Mouse (Mus musculus) stomach, embryonic 16.5 days (tissue): ENCODE data around the gene Nebl. TPM values are rescaled to one million over a fixed set of nuclear protein-coding genes. Genes with fewer than 3 reads are reported as not detected.

Experiments used
- ATAC-seq: fragments of 200-750 bp; cut with Nextera tagmentation; 2 replicates; pipeline ENCODE4 v1.8.0; 2017; ENCODE audit warnings: moderate number of reproducible peaks, moderate TSS enrichment; ENCODE audit not compliant: insufficient read depth, low FRiP score
- H3K27ac ChIP-seq: fragments of 300-500 bp; sonication (generic); 2 replicates; pipeline ENCODE4 v1.5.1; 2014; ENCODE audit warnings: low read length
- H3K27me3 ChIP-seq: fragments of 300-500 bp; sonication (generic); 2 replicates; pipeline ENCODE4 v1.6.1; 2014; ENCODE audit warnings: low read length, control low read depth, mixed read lengths; ENCODE audit not compliant: control insufficient read depth, insufficient read depth
- H3K36me3 ChIP-seq: fragments of 300-500 bp; sonication (generic); 2 replicates; pipeline ENCODE4 v1.6.1; 2014; ENCODE audit warnings: low read length; ENCODE audit not compliant: control insufficient read depth, insufficient read depth
- H3K4me1 ChIP-seq: fragments of 300-500 bp; sonication (generic); 2 replicates; pipeline ENCODE4 v1.6.1; 2014; ENCODE audit warnings: low read length, control low read depth, mixed read lengths; ENCODE audit not compliant: control insufficient read depth, insufficient read depth
- H3K4me2 ChIP-seq: fragments of 300-500 bp; sonication (generic); 2 replicates; pipeline ENCODE4 v1.6.1; 2014; ENCODE audit warnings: low read depth, low read length, mixed read lengths
- H3K4me3 ChIP-seq: fragments of 300-500 bp; sonication (generic); replicated peaks from 2 replicates; pipeline ENCODE4 v1.5.1; 2014; ENCODE audit warnings: mild to moderate bottlenecking, low read length
- H3K9ac ChIP-seq: fragments of 300-500 bp; sonication (generic); 2 replicates; pipeline ENCODE4 v1.6.1; 2014; ENCODE audit warnings: low read length
- H3K9me3 ChIP-seq: fragments of 300-500 bp; sonication (generic); replicated peaks from 2 replicates; pipeline ENCODE4 v1.6.1; 2016; ENCODE audit warnings: low read length, control low read depth; ENCODE audit not compliant: control insufficient read depth
- WGBS: fragments of 180-500 bp; shearing (Covaris S2); extraction: QIAGEN DNeasy Blood & Tissue Kit; methylation state at CpG from one replicate; pipeline ENCODE4 v1.1.7; 2014; 5-methylcytosine and 5-hydroxymethylcytosine counted together
- polyA plus RNA-seq: library from polyadenylated mRNA; unstranded; fragments of >200 nt; fragmentation: Nextera tagmentation; extraction: Ambion mirVana; gene quantifications from 2 replicates; pipeline ENCODE4 v1.2.1, GENCODE M21; 2015

Nebl gene
- polyA plus RNA-seq, 1 experiment from 2014 or later = 9.1 TPM

DNA sequence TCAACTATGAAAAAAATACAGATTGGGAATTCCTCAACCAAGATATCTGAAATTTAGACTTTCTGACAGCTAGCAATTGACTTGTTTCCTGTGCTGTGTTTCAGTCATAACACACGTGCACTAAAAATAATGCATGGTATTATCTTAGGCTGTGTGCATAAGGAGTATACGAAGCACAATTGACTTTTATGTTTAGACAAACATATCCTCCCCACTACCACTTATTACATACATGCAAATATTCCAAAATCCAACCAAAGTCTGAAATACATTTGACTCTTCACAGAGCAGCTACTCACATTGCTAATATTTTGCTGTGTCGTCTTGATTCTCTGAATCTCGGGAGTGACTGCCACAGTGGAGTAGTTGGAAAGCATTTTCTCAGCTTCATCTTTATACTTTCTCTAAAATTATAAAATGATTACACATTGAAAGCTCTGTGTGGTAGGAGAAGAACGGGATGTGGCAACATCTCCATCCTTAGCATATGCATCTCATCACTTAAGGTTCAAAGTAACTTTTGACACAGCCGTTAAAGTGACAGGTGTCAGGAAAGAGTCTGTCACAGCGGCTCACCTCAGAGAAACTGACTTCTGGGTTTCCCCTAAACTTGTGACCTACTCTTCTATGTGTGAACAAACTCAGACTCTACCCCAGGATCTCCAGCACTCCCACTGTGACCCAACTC is 340.6 kb downstream of the Nebl start:
- H3K9ac ChIP-seq = no peak overlapping the region
- H3K4me1 ChIP-seq = no peaks in the 10 kb centered on the region
- ATAC-seq = no peak
- WGBS = 80% methylated on average over 7 of the region's 7 CpGs
- H3K27me3 ChIP-seq = no peaks in the 10 kb centered on the region
- H3K4me3 ChIP-seq = no peak overlapping the region
- H3K27ac ChIP-seq = no peak overlapping the region
- no peaks in the 10 kb centered on the region for H3K9me3 ChIP-seq
- H3K4me2 ChIP-seq = no peak overlapping the region
- no peaks in the 10 kb centered on the region for H3K36me3 ChIP-seq

DNA sequence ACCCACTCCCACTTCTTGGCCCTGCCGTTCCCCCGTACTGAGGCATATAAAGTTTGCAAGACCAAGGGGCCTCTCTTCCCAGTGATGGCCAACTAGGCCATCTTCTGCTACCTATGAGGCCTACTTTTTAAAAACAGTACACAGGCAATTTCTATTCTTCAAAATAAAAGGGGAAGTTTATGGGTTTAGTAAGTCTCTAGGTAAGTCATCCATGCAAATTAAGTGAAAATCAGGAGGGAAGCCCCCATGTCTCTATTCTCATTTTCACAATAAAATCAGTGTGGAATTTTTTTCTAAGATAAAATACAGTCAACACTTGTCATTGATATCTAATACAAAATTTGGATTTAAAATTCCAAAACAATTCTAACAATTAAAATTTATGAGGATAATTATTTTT is 341.4 kb downstream of the Nebl start:
- Histone ChIP-seq H3K9ac (no peak overlapping the region), H3K9me3 (no peaks in the 10 kb centered on the region), H3K36me3 (no peaks in the 10 kb centered on the region), H3K4me2 (no peak overlapping the region), H3K27ac (no peak overlapping the region), H3K27me3 (no peaks in the 10 kb centered on the region), H3K4me3 (no peak overlapping the region), H3K4me1 (no peaks in the 10 kb centered on the region)
- WGBS = 93% methylated on average over 2 of the region's 2 CpGs
- ATAC-seq = no peak

DNA sequence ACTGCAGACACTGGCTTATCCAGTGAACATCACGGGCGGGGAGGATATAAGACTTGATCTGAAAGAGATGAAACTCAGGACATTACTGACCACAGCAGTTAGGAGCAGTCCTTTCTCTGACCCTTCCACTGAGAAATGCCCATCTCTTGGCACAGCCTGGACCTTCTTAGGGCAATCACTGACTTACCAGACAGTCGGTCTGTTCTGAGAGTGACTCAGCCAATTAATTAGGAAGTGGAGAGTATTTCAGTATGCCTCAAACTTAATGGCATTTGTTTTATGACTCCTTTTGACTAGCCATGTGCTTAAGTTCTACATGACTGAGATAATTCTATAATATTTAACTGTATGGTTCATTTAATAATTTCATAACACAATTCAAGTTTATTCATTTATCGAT is 341.9 kb downstream of the Nebl start:
- no peak for ATAC-seq
- H3K9me3 ChIP-seq = no peaks in the 10 kb centered on the region
- no peak overlapping the region for H3K9ac ChIP-seq
- WGBS = 89% methylated on average over 4 of the region's 4 CpGs
- H3K4me2 ChIP-seq = no peak overlapping the region
- H3K27ac ChIP-seq = no peak overlapping the region
- no peaks in the 10 kb centered on the region for H3K36me3 ChIP-seq
- H3K4me3 ChIP-seq = no peak overlapping the region
- H3K27me3 ChIP-seq = no peaks in the 10 kb centered on the region
- no peaks in the 10 kb centered on the region for H3K4me1 ChIP-seq

DNA sequence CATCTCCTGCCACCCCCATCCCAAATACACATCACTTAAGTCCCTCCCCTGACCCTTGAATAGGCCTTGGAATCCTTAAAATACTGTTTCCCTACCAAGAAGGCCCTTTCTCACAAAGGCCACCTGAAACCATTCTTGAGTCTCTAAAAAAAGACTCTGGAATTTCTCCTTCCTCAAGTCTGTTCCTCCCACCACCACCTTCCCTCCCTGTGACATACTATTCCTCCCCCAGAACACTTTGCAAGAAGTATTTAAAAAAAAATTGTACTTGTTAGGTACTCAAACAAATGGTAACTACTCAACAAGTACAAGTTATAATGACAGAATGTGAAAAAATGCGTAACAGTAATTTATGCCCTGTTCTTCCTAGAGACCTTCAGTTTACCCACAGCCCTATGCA is 349.0 kb downstream of the Nebl start:
- no peak for ATAC-seq
- WGBS = 95% methylated on average over 1 of the region's 1 CpGs
- no peak overlapping the region for H3K4me2 ChIP-seq

DNA sequence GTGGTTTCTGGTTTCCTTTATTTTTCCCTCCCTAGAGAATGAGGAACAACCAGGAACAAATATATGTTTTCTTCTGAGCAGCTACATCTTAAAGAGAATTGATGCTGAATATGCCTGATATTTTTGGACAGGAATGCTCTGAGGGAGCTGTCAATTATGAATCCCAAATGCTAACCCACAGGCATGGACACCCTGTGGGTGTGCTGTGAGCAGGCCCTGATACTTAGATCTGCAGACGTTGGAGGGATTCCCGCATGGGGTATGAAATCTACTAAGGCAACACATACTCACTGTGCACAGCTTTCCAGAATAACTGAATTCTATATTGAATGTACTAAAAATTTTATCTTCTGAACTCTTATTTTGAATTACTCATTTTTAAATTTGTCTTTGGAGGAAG is 355.3 kb downstream of the Nebl start:
- no peaks in the 10 kb centered on the region for H3K27me3 ChIP-seq
- H3K4me2 ChIP-seq = no peak overlapping the region
- H3K4me1 ChIP-seq = no peaks in the 10 kb centered on the region
- H3K36me3 ChIP-seq = no peaks in the 10 kb centered on the region
- no peak overlapping the region for H3K27ac ChIP-seq
- no peak for ATAC-seq
- H3K4me3 ChIP-seq = no peak overlapping the region
- 86% methylated on average over 2 of the region's 2 CpGs for WGBS
- H3K9me3 ChIP-seq = no peaks in the 10 kb centered on the region
- no peak overlapping the region for H3K9ac ChIP-seq

More for the DNA sequence above, 349.0 kb downstream of the Nebl start:
- Histone ChIP-seq H3K27ac (no peak overlapping the region), H3K4me3 (no peak overlapping the region), H3K27me3 (no peaks in the 10 kb centered on the region), H3K4me1 (no peaks in the 10 kb centered on the region), H3K36me3 (no peaks in the 10 kb centered on the region), H3K9ac (no peak overlapping the region), H3K9me3 (no peaks in the 10 kb centered on the region)

DNA sequence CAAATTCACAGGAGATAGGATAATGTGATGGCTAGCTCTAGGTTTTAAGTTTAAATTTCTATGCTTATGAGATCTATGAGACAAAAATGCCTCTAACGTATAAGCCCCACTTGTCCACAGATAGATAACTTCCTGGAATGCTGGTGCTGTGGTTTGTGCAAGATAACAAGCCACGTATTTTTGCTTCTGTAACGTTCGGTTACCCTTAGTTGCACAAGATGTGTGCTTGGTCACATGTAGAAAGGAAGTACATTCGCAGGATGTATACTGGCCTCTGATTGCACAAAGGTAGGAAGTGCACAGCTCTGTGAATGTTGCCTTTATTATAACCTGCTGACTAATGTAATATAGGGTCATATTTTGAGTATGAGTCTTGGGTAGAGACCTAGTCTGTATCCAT is 365.6 kb downstream of the Nebl start:
- Histone ChIP-seq H3K27me3 (no peaks in the 10 kb centered on the region), H3K9ac (no peak overlapping the region), H3K4me3 (no peak overlapping the region), H3K4me2 (no peak overlapping the region), H3K36me3 (no peaks in the 10 kb centered on the region), H3K9me3 (no peaks in the 10 kb centered on the region), H3K4me1 (no peaks in the 10 kb centered on the region; the same call in 1 of the 2 replicates), H3K27ac (no peak overlapping the region)
- WGBS = 73% methylated on average over 5 of the region's 5 CpGs
- ATAC-seq = no peak

DNA sequence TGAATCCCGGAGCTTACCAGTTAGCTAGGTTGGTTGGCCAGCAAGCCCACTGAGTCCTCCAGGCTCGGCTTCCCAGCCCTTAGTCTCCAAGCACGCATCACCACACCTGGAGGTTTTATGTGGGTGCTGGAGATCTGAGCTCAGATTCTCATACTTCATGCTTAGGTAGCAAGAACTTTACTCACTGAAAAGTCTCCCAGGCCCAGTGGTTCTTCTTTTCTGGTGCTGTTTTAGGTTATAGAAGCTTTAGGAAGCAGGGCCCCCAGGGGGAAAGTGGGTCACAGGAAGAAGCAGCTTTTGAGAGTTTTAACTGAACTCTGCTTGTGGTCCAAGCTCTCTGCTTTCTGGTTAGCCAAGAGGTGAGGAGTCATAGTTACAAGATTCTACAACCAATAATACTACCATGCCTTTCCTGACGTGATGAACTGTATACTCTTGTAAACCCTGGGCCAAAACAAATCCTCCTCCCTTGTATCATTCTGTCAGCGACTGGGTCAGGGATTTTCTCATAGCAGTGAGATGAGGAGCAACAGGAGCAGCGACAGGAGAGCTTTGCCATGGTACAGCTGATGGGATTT is 366.2 kb downstream of the Nebl start:
- WGBS = 74% methylated on average over 6 of the region's 6 CpGs
- Histone ChIP-seq H3K9ac (no peak overlapping the region), H3K4me2 (no peak overlapping the region), H3K27ac (peak overlapping the region; percentile 27), H3K36me3 (no peaks in the 10 kb centered on the region), H3K4me3 (no peak overlapping the region), H3K4me1 (no peaks in the 10 kb centered on the region; the same call in 1 of the 2 replicates), H3K27me3 (no peaks in the 10 kb centered on the region), H3K9me3 (no peaks in the 10 kb centered on the region)
- no peak for ATAC-seq

DNA sequence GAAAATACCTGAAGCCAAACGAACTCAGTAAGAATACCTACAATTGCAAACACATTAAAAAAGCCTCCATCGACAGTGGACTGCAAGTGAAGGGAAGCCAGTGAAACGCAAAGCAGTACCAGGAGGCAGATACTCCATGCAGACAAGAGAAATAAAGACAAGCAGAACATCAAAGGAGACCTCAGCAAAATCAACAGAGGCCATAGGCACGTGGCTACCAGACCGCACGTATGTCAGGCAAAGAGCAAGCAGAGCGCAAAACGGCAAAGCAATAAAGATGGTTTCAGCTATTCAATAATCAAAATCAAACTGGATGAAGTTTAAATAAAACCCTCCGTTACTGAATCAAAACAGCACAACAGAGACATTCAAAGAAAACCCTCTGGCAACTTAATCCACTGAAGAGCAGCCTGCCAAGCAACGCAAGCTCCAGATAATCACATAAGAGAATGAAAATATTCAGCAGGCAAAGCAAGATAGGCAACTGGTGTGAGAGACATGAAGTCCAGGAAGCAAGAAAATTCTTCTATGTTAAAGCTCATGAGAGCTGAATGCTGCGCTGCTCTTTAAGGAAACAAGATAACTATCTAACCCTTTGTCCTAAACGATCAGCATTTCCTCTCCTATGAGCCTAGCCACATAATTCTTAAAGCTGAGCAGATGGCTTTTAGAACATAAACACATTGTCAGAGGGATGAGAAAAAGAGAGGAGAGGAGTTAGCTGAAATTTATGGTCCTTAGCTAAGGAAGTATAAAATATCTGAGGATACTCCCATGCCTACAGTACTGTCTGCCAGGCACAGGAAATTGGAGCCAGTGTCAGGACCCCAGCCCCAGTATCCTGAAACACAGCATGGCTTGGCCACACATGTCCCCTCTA is 367.7 kb downstream of the Nebl start:
- H3K9me3 ChIP-seq = no peaks in the 10 kb centered on the region
- no peaks in the 10 kb centered on the region; the same call in 1 of the 2 replicates for H3K4me1 ChIP-seq
- no peak overlapping the region for H3K4me3 ChIP-seq
- no peaks in the 10 kb centered on the region for H3K27me3 ChIP-seq
- H3K4me2 ChIP-seq = peak overlapping the region; percentile 15; the same call in 1 of the 2 replicates
- 0 out of 2 replicates have a peak overlapping the region, but pooled peaks have one; percentile 21 for H3K27ac ChIP-seq
- 0 out of 2 replicates have a peak, but pooled peaks have one; percentile 47 for ATAC-seq
- H3K36me3 ChIP-seq = no peaks in the 10 kb centered on the region
- no peak overlapping the region for H3K9ac ChIP-seq
- 39% methylated on average over 12 of the region's 12 CpGs for WGBS

DNA sequence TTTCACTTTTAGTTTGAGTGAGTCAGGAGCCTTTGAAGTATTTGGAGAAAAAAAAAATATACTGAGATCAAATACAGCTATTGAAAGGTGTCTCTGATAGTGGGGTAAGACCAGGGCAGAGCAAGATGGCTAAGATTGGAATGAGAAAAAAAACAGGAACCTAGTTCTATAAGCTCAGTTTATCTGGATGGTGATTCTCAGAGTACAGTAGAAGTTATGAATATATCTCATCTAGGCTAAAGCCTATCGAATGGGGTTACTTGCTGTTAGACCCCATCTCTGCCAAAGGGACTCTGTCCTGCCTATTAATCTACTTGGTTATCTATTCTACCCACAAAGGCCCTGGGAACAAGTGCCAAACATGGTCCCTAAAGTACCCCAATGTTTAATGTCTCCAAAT is 369.1 kb downstream of the Nebl start:
- Histone ChIP-seq H3K9me3 (no peaks in the 10 kb centered on the region), H3K36me3 (no peaks in the 10 kb centered on the region), H3K9ac (no peak overlapping the region), H3K27me3 (no peaks in the 10 kb centered on the region), H3K27ac (no peak overlapping the region), H3K4me2 (no peak overlapping the region), H3K4me1 (no peaks in the 10 kb centered on the region; the same call in 1 of the 2 replicates), H3K4me3 (no peak overlapping the region)
- 92% methylated on average over 1 of the region's 1 CpGs for WGBS
- no peak for ATAC-seq
